Mouse (Mus musculus): Measurements from ENCODE around the gene Gm28635.

The Gm28635 gene

DNA sequence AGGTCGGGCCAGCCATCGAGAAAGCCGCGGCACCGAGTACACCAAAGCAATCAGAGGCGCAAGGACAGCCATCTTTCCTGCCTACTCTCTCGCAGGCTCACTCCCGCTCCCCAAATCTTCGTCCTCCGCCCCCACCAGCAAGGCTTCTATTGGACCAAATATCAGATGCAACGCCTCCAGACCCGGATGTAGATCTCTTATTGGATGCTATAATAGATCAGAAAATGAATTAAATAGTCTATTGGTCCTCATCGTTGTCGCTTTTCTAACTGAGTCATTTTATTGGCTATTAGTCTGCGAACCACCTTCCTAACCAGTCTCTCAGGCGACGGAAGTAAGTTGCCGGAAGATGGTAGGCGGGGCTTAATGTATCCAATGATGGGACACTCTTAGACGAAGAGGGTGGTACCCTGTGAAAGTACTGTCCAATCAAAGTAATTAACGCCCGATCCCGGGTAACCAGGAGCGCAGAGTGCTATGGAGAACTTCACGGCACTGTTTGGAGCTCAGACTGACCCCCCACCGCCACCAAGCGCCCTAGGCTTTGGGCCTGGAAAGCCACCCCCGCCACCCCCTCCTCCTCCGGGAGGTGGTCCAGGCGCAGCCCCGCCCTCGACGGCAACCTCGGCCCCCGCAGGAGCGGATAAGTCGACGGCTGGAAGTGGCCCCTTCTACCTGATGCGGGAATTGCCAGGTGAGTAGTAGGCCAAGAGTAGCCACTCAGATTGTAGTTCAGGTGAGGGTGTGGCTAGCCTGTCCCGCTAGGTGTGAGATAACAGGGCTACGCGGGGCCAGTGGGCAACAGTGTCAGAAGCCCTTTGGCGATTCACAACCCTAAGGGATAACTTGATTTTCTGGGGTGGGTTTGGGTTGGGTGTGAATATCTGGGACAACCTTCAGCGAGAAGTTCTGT lies at the start of gene Gm28635, which contains the start of gene Med19:
TSS of gene Gm28635 (minus strand) at position 74 of the 913 bp plus-strand sequence.
TSS of gene Med19 (plus strand) at position 435 of the 913 bp plus-strand sequence.
- DNase-seq, result peak; percentile 75 to 79

DNA sequence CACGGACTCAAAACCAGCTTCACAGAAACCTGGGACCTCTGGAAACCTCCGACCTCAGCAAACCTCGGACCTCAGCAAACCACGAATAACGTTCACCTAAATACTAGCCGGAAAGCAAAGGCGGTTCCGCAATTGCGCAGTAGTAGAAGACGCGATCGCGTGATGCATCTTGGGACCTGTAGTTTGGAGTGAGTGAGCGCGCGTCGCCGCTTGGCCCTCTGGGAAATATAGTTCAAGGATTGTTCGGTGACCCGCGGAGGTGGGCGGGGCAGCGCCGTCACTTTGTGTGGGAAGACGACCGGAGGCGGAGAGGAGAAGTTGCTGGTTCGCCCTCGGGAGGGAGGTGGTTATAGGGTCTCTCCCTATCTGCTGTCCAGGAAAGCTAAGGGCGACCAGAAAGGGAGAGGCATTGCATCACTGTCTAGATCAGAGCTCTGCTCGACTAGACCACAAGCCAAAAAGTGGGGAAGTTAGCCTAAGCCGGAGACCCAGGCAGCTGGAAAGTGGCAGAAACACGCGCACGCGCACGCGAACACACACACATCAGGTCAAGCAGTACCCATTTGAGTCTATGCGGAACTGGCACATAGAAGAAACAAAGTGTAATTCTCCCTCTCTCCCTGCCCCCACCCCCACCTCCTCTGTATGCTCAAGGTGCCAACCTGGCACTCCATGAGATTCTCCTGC lies 49.5 kb upstream of the Gm28635 start, which contains the start of gene Clp1:
TSS of gene Clp1 (minus strand) at position 179 of the 687 bp plus-strand sequence.
- peak; percentile 94 to 96 for DNase-seq

DNA sequence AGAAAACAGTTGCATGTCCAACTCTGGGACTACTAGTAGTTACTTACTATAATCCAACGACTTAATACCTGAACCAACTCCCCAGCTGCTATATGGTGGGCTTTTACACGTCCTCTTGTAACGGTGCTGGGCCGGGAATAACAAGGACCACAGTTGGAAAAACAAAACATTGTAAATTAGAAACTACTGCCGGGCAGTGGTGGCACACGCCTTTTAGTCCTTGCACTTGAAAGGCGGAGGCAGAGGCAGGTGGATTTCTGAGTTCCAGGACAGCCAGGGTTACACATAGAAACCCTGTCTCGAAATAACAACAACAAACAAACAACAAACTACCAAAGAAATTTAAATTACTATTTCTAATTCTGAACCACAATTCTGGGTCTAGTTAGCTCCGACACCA lies 48.9 kb upstream of the Gm28635 start:
- DNase-seq, result no peak

DNA sequence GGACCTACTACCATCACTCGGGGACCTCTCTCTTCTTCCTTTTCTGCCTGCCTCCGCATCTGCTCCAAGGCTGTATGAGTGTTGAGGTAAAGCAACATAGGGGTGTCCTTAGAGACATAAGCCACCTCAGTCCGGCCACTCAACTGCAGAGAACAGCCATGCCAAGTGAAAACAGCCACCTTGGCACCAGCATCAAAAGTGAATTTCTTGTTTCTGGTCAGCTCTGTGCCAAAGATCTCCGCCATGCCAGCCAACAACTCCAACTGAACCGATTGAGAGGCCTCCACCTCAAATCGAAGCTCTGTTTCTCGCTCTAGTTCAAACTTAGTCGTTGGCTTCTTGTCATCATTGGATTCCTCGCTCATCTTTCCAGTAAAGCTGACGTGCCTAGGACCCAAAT lies 47.9 kb upstream of the Gm28635 start:
- no peak for DNase-seq

DNA sequence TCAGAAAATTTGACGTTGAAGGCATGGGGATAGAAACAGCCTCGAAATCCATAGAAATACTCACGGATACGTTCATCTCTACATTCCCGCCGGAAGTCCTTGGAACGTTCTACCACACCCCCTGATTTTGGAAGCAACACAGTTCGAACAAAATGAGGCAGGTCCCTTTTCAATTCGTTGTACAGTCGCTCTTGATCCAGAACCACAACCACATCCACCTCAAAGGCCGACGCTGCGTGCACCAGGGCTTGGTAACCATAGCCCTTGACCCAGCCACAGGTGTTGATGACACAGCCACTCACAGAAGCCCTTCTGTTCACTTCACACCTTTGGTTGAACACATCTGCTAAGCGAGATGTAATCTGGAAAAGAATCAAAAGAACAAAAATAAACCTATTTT lies 46.0 kb upstream of the Gm28635 start:
- DNase-seq, result no peak

DNA sequence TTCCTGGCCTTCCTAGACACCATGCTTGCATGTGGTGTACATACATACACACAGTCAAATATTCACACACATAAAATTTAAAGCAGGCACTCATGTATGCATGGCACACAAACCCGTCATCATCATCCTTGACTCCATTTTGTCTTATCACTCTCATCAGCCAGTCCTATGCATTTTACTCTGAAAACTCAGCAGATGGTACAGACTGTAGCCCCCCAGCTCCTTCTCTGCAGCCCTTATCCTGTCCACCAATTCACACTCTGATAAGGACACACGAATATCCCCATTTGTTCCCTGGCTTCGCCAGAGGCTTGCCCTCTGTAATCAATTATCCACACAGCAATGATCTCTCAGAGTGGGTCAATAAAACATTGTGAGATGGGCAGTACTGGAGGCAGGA lies 43.3 kb upstream of the Gm28635 start:
- DNase-seq, result no peak

DNA sequence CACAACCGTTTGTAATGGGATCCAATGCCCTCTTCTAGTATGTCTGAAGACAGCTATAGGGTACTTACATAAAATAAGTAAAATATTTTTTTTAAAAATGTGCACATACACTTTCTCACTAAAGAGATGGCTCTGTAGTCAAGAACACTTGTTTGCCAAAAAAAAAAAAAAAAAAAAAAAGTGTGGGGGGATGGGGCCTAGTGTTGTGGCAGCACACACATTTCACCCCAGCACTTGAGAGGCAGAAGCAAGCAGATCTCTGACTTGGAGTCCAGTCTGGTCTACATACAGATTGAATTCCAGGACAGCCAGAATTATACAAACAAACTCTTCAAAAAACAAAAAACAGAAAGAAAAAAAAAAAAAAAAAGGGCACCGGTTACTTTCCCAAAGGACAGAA lies 42.9 kb upstream of the Gm28635 start:
- DNase-seq, result no peak

DNA sequence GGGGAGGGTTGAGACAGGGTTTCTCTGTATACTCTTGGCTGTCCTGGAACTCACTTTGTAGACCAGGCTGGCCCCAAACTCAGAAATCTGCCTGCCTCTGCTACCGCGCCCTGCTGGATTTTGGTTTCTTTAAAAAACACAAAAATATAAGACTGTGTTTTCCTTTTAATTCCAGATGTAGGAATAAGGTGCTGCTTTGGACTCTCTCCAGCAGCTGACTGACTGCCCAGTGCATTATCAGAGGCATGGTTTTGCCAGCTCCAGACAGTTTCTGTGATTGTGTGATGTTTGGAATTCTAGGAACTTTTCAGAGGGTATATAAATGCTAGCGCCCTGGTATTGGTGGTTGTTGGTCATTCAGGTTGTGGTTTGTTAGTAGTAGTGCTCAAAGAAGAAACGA lies 39.5 kb upstream of the Gm28635 start:
- DNase-seq, result no peak

DNA sequence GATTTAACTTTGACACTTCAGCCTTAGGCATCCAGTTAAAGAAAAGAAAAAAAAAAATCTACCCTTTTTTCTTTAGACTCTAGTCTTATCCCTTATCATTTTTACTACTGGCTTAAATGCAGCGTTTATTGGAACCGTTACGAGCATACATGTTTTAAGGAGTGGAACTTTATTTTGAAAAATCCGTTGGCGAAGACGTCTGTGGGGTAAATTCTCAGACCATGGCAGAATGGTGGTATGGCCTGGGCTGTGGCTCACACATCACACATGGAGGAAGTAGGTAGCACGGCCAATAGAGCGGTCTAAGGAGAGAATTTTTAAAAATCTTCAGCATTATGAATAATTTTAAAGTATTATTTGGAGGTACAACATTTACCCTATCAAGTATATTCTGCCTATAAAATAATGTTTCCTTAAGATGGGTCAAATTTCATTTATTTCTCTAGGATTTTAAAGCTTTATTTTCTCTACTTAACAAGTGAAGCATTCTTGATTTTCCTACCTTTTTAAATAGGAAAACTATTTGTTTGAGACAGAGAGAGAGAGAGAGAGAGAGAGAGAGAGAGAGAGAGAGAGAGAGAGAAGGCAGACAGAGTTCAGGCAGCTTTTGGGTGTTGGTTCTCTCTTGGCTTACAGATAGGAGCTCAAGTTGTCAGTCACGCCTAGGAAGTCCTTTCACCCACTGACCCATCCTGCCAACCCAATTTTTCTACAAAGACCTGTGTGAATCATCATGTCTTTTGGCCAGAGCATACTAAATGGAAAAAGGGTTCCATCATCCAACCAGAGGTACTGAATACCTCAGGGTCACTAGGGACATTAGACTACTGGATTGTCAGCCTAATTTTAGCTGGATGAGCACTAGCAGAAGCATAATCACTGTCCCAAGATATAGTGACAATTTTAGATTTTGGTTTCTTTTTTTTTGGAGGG lies 38.8 kb upstream of the Gm28635 start:
- DNase-seq, result no peak

DNA sequence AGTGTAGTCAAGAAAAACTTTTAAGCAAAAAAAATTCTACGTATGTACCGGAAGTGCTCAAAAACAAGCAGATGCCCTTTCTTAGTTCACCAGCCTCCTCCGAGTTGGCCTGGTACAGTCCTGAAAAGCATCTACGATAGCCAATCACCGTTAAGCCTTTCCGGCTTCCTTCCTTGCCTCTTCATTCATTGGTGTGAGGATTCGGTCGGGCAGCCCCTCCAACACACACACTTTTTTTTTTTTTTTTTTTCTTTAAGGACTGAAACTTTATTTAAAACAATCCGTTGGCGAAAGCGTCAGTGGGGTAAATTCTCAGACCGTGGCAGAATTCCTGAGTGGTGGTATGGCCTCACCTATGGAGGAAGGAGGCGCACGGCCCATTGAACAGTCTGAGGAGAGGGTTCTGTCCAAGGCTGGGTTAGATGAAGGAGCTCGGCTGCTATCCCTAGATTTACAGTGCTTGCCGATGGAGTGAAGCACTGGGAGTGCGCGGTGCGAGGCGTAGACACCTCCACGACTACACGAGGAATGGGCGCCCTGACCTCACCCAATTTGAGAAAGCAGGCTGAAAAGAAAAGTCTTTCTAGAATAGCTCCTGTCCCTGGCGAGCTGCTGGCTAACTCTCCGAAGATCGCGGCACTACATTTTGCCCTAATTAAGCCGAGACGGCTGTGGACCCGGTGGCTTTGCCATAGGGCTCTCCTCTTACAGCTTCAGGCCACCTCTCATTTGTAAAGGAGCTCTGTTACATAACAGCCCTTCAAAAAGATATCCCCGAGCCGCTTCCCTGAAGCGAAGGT lies 37.9 kb upstream of the Gm28635 start:
- peak; percentile 51 to 59 for DNase-seq

DNA sequence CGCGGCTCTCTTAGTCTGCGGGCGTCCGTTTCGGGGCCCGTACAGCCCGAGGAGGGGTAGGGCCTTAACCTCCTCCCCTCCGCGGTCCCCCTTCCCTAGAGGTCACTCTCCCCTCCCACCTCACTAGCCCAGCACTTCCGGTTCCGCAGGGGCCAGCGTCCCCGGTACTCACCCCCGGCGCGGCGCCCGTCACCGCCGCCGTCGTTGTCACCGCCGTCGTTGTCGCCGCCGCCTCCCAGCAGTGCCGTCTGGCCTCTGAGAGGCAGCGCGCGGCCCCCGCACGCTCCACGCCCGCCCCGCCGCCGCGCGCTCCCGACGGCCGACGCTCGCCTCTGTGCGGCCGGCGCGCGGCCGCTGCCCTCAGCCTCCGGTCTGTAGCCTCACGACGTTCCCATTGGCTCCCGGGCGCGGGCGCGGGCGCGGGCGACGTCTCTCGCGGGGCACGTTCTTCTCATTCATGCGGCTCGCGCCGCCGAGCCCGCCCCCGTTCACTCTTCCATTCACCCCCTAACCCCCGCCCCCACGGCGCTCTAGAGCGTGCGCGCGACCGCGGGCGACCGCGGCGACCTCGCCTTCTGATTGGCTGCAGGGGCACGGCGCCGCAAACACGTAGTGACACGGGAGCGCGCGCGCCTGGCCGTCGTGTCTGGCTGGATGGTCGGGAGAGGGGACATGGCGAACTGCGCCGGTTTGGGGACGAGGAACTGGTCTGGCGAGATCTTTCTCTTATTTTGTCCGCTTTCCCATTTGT lies 37.1 kb upstream of the Gm28635 start, which contains the start of gene Zdhhc5:
TSS of gene Zdhhc5 (minus strand) at position 370 of the 751 bp plus-strand sequence.
- DNase-seq, result peak; percentile 98

DNA sequence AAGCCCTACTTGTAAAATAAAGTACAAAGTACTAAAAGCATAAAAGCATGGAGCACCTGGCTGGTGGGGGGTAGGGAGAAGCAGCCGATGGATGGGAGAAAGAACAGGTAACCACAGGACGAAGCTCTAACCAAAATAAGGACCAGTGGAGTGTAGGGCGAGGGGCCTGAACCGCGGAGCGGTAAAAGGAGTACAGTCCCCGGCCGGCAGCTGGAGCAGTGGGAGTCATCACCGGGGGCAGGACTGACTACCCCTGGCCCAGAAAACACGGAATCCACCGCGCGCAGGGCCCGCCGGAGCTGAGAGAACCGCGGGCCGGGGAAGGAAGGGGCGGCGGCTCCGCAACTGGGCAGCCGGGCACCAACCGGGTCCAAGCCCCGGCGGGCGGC lies 36.6 kb upstream of the Gm28635 start:
- no peak for DNase-seq

DNA sequence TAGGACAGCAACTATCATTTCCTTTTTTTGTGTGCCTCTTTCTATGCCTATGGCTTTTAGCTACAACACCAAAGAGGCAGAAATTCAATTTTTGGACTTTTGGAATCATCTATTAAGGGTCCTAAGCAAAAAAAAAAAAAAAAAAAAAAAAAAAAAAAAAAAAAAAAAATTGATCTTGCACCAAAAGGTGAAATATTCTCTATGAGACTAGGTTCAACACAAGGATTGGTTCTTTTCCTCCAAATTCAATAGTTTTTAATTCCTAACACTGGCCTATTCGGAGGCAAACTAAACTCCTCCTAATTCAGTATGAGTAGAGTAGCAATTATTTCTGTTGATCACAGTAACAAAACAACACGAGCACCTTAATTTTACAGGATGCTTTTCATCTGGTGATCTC lies 34.1 kb upstream of the Gm28635 start:
- no peak for DNase-seq

DNA sequence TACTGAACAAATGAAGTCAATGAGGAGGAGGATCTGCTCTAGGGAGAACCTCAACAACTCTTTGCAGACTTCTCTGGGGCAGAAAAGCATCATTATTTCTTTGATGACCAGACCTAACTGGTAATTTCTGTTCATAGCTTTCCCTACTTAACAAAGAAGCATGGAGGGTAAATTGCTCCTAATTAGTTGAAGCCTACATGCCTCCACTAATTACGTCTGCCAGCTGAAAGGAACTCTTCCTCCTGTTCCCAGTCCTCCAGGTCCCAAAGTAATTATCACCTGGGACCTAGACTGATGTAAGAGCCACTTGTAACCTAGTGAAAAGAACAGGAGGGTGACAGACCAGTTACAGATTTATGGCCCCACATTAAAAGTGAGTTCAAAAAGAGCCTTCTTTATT lies 29.7 kb upstream of the Gm28635 start:
- DNase-seq, result no peak

DNA sequence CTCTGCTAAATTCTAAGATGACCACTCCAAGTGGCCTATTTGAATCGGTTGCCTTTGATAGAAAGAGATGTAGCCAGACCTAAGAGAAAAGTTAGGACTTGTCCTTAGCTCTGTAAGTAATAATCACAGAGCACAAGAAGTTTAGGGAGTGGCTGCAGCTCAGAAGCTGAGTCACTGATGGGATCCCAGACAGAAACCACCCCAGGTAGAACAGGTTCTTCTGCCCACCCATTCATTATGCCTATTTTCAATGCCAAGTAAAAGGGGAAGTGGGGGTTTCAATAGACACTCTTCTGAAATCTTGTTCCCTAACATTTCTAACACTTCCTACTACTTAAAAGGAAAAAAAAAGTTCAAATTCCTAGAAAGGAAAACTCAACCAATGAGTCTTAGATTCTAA lies 27.5 kb upstream of the Gm28635 start:
- no peak for DNase-seq

DNA sequence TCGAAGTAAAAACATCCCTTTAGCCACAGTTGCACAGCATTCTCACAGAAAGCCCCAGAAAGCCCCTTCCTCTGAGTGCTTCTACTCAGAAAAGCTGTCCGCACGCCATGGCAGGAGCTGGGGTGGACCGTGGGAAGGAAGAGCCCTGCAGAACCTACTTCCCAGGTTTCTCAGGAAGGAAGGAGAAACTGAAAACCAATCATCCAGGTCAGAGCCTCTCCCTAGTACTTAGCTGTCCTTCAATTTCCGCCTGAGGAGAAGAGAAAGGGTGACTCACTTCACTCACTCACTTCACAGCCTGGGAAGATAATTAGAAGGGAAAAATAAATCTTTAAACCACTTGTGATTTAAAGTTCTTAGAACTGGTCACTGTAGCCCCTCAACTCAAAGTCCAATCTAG lies 26.5 kb upstream of the Gm28635 start:
- no peak for DNase-seq

DNA sequence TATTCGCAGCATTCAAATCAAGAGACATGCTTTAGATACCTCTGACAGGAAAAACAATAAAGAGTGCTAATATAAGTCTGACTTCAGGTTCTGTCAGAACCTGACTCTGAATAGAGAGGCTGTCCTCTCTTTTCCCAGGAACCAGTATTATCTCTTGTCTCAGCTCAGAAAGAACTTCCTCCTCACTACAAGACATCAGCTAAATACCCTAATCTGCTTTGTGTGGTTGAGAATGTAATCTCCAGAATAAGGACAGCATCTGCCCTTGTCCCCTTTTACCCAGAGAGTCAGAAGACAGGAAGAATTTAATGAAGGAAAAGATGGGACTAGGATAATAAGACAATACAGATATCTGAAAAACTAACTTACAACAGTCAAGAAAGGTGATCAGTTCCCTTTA lies 25.7 kb upstream of the Gm28635 start:
- DNase-seq, result no peak

DNA sequence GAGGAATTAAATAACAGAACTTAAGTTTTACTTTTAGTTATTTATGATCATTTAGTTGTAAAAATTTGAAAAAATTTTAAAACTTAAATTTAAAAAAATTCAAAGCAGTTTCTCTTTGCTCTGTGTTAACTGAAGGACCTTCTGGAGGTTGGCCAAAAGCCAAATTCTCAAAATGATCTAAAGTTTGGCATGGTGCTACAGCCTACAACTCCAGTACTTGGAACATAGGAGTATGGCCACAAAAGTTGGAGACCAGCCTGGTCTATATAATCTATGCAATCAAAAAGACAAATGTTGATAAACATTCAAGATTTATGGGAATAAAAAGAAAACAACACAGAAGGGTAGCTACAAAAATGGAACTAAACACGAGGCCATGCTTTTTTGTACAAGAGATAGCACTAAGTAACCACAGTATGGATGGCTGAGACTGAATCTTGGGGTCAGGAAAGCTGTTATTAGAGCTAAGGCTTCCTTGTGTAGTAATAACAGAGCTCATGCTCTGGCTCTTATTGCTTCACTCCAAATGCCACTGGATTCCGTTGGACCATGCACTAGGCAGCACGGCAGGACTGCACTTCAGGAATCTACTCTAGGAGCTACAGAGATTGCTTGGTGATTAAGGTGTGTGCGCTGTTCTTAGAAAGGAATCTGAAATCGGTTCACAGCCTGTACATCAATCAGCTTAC lies 17.3 kb upstream of the Gm28635 start:
- DNase-seq, result no peak

DNA sequence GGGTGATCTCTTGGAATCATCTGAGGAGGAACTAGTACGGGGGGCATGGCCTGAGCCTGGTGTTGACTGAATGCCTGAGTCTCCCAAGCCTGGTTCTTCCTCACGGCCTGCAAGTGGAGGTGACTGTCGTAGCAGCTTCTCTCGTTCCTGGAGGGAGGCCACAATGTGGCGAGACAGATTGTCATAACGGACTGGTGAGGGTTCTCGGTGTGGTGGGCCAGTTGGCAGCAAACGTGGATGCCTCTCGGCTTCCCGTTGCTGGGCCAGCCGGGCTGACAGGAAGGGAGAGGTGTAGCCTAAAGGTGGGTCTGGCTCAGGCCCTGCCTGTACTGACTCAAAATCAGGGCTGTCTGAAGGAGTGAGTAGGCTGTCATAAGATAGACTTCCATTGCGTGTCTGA lies 12.2 kb upstream of the Gm28635 start:
- DNase-seq, result no peak

DNA sequence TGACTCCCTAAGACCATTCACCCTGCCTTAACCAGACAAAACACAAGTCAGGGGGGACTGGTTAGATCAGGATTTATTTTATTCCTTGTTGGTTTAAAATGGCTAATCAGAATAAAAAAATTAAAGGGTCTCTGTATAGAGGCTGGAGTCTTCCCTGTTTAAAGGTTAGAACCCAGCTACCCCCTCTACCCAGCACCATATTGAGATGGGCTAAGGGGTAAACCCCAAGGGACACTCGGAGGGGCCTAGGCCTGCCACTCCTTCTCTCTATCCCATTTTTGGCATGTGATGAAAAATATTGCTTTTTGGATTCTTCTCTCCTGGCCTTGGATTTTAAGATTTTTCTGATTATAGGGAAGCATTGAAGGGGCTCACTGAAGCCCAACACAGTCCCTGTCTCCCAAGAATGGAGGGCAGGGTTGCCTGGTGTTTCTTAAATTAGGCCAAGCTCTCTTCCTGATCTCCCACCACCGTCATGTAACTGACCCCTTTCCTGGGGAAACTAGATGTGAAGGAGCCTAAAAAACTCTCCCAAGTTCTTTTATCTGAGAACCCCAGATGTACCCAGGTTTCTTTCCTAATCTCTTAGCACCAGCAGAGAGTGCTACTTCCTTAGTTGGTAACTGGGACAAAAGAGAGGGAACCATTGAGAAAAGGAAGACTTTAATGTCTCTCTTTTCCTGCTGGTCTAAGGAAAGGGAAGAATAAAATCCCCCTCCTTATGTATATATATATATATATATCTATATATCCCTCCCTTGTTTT lies 10.4 kb upstream of the Gm28635 start:
- DNase-seq, result no peak
